Mouse (Mus musculus) 3134 (cell line): ENCODE measurements around the gene Cradd.

ENCODE experiments used
- DNase-seq: peaks from one replicate; pipeline ENCODE4 v3.0.0-alpha.2; 2011; ENCODE audit warnings: low spot score; ENCODE audit not compliant: insufficient read length; ENCODE audit errors: extremely low read depth

Cradd gene

DNA sequence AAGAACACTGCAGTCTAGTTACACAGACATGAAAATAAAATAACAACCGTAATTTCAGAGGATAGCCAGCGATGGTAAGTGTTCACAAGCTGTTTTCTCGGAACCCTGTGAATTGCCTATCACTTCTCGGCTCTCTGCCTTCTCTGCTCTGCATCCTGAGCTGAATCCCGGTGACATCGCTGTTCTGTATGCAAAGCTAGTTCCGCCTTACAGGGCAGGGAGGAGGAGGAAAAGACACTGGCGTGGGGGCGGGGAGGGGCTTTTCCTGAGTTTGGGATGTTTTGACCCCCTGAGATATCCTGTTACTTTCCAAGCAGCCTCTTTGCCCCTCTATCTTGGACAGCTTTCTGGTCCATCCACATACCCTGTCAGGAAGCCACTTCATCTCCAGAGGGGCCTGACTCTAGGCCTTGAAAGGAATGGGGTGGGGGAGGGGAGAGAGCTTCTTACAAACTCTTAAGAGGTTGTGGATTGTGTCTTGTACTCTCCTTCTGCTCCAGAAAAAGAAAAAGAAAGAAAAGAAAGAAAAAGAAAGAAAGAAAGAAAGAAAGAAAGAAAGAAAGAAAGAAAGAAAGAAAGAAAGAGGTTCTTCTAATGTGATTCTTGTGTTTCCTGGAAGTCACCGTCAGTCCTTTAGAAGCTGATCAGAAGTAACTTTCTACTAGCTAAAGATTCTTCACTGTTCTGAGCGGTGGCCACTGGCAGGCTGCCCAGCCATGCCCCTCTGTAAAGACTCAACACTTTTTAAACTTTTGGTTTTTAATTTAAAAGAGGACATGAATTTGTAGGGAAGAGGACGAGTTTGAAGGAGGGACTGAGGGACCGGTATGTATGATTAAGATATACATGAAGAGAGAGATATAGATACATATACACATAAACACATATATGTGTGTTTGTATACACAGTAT lies 14.3 kb downstream of the Cradd start:
- DNase-seq = no peak

DNA sequence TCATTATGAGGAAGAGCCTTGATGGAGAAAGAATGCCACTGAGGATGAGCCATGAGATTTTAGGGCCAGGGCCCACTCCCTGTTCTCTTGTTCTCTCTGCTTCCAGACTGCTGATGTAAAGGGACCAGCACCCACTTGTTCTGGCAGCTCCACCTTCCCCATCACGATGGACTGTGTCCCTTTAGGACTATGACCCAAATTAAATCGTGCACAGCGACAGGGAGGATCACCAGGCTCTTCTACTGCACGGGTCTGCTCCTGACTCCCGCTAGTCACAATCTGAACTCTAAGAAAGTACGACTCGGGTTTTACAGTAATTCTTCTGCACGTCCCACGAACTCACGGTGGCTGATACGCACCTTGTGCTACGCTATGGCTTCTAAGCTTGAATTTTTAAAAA lies 14.9 kb downstream of the Cradd start:
- DNase-seq = no peak

DNA sequence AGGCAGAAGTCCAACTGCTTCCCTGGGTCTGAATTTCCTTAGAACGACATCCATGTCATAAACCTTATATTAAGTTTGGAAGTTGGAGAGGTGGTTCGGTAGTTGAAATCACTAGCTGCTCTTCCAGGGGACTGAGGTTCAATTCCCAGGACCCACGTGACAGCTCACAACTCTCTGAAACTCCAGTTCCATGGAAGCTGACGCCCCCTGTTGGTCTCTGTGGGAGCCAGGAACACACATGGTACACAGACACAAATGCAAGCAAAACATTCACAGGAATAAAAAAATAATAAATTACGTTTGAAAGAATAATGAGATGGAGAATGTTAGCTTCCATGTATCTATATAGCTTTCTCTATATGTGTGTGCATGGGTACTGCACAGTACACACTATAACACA lies 16.0 kb downstream of the Cradd start:
- DNase-seq = no peak

- DNase-seq = no peak
Observed at GRCm38 (mm10) chr10:95306824-95307552, 16.9 kb downstream of the Cradd start.

DNA sequence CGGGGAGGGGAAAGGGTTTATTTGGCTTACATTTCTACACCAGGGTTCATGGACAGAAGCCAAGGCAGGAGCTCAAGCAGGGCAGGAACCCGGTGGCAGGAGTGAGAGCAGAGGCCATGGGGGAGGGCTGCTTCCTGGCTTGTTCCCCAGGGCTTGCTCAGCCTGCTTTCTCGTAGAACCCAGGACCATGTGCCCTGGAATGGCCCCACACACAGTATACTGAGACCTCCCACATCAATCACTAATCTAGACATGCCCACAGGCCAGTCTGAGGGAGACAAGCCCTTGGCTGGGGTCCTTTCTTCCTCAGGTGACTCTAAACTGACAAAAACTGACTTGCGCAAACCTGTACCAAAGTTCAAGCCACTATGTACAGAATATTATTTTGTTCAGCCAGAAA lies 19.7 kb downstream of the Cradd start:
- DNase-seq = no peak

DNA sequence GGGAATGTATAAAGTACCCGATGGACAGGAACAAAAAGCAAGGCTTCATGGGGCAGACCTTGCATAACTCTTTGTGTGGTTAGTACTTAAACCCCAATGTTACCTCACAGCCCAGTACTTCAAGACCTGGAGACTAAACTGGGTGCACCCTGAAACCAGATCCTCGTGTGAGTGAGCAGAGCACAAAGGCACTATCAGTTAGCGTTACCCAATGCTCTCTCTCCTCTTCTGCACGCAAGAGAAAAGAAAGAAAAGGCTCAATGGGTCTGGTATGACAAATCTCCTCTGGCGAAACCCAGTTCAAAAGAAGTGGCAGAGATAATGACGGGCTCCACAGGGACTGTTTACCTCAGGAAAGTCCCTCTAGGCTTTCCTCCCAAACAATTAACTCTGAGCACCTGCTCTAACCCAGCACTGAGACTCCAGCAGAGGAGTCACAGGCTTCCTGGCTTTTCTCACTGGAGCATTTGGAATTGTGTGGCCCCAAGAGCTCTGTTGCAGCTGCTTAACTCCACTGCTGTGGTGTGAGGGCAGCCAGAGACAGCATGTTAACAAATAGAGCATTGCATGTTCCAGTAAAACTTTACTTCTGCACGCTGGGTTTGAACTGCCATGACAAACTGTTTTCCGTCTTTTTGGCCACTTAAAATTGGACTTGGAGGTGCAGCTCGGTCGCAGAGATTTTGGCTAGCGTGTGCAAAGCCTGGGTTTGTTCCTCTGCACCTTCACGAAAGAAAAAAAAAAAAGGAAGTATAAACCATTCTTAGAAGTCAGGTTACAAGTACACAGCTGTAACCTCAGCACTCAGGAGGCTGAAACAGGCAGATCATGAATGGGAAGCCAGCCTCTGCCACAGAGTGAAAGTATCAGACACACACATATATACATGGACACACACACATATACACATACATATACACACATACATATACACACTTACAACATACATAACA lies 21.4 kb downstream of the Cradd start:
- DNase-seq = no peak

DNA sequence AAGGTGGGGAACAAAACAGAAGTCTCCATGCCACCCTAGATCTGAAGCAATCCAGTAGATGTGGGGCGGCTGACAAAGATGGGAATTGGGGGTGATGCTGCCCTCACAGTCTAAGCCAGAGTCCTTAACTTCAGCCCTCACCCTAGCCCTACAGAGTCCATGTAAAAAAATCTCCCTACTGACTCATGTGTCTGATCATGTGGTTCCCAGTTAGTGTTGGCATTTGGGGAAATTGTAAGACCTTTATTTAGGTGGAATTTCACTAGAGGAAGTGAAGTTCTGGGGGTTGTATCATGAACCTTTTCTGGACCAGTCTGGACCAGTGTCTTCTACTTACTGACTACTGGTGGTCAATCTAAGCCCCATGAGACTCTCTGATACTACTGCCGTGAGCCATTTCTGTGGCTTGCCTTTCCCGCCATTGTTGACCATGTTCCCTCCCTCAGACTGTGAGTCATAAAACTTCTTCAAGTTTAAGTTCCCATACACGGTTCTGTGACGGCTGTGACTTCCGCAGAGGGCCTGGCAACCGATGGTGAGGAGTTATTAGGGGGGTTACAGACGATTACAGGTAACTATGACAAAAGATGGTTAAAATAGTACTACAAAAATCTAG lies 23.6 kb downstream of the Cradd start:
- DNase-seq = peak; percentile 53

- DNase-seq = no peak
Observed at GRCm38 (mm10) chr10:95299808-95300133, 24.2 kb downstream of the Cradd start.

- DNase-seq = no peak
Observed at GRCm38 (mm10) chr10:95299010-95299807, 24.7 kb downstream of the Cradd start.

- DNase-seq = no peak
Observed at GRCm38 (mm10) chr10:95298504-95298903, 25.4 kb downstream of the Cradd start.

DNA sequence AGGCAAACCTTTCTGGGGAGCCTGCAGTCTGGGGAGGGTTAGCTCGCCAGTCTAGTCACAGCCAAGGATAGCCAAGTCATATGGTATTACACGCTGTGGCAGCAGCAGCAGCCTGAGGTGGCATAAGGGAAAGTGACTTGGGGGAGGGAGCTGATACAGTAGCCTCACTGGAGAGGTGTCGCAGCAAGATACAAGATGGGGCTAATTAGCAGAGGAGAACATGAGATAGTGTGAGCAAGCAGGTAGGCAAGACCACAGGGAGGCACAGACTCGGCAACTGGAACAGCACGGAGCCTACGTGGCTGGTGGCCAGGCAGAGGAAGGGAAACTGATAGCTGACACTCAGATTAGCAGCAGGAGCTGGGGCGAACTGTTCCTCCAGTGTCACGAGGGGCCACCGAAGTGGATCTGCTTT lies 26.2 kb downstream of the Cradd start:
- DNase-seq = no peak

GRCm38 (mm10) chr10:95297024-95297423 lies 26.9 kb downstream of the Cradd start:
- no peak for DNase-seq

- DNase-seq = no peak
Observed at GRCm38 (mm10) chr10:95293261-95293660, 30.7 kb downstream of the Cradd start.

- DNase-seq = no peak
Observed at GRCm38 (mm10) chr10:95292269-95292668, 31.7 kb downstream of the Cradd start.

- no peak for DNase-seq
Observed at GRCm38 (mm10) chr10:95291133-95291876, 32.6 kb downstream of the Cradd start.

GRCm38 (mm10) chr10:95289819-95290218 lies 34.1 kb downstream of the Cradd start:
- no peak for DNase-seq

GRCm38 (mm10) chr10:95288206-95288605 lies 35.7 kb downstream of the Cradd start:
- DNase-seq = no peak

DNA sequence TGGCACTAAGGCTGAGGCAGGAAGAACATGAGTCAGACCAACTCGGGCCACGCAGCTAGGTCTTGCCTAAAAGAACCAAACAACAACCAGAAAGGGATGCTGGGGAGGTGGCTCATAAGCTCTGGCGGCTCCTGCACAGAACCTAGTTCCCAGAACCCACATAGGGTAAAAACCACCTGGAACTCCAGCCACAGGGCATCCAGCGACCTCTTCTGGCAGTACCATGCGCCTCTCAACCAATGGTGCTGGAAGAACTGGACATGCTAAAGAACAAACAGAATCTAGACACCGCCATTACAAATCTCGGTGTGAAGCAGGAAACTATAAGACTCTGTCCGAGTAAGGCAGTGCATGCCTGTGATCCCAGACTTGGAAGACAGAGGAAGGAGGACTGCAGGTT lies 36.6 kb downstream of the Cradd start:
- no peak for DNase-seq

- DNase-seq = no peak
Observed at GRCm38 (mm10) chr10:95283434-95283833, 40.5 kb downstream of the Cradd start.
